In the genomic region with DNA sequence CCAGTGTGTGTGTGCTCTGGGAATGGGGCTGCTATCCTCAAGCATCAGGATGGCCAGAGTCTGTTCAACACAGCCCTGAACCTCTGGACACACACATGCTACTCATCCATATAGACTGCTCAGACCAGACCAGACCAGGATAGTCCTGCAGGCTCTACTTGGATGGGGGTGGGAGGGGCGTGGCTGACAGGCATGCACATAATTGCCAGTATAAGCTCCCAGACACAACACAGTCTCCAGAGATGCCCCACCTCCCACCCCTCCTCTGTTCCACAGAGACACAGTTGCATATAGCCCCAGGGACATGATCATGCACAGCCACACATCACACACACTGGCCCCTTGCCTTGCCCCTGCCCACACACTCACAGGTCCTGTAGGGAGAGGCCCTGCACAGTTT, we compare ENCODE assay signal across 25 mouse cellular contexts. TPM values are rescaled to one million over a fixed set of nuclear protein-coding genes. Genes with fewer than 3 reads are reported as not detected.
DNase-seq lines count a peak whose midpoint lies in the region; ATAC-seq and TF ChIP-seq lines count a peak whose summit lies in the region.
"Had no signal": no experiment of that assay in that cellular context is flagged by ENCODE, and none has a peak within 500 bp of the region (broad histone marks: within the 10 kb centered on the region; RNA-seq: fewer than 3 reads in every experiment).

No protein-coding gene starts in this region.

- H3K9me3 ChIP-seq in hindbrain, embryonic 11.5 days (ENCODE audit: control insufficient read depth, low read length): no peaks in the 10 kb centered on the region
- no peaks in the 10 kb centered on the region for H3K9me3 ChIP-seq in hindbrain, embryonic 14.5 days (ENCODE audit: control insufficient read depth, low read length)
- H3K9me3 ChIP-seq in liver, embryonic 12.5 days (replicated peaks): no peaks in the 10 kb centered on the region
- H3K9me3 ChIP-seq in intestine, postnatal 0 days (ENCODE audit: control insufficient read depth): no peaks in the 10 kb centered on the region
- H3K9me3 ChIP-seq: embryonic facial prominence, embryonic 13.5 days; forebrain, embryonic 10.5 days; limb, embryonic 15.5 days; lung, embryonic 15.5 days had no signal

- 48% methylated on average over 1 of the region's 1 CpGs for WGBS in hindbrain, embryonic 11.5 days
- 42% methylated on average over 1 of the region's 1 CpGs for WGBS in hindbrain, embryonic 14.5 days
- 40% methylated on average over 1 of the region's 1 CpGs for WGBS in liver, embryonic 12.5 days (ENCODE audit: insufficient replicate concordance)
- WGBS in intestine, postnatal 0 days: 50% methylated on average over 1 of the region's 1 CpGs

- H3K27ac ChIP-seq in hindbrain, embryonic 11.5 days (ENCODE audit: low read depth, low read length): 0 out of 2 replicates have a peak overlapping the region, but pooled peaks have one; percentile 14
- H3K27ac ChIP-seq in hindbrain, embryonic 14.5 days: no peak overlapping the region
- no peak overlapping the region for H3K27ac ChIP-seq in liver, embryonic 12.5 days
- no peak overlapping the region for H3K27ac ChIP-seq in intestine, postnatal 0 days (ENCODE audit: low read depth, low read length)
- H3K27ac ChIP-seq: embryonic facial prominence, embryonic 13.5 days; forebrain, embryonic 10.5 days; left cerebral cortex, adult 2 months; limb, embryonic 15.5 days; lung, embryonic 15.5 days; macrophage had no signal

- no peaks in the 10 kb centered on the region for H3K36me3 ChIP-seq in hindbrain, embryonic 11.5 days (ENCODE audit: control insufficient read depth, insufficient read depth, low read length)
- H3K36me3 ChIP-seq in hindbrain, embryonic 14.5 days (replicated peaks; ENCODE audit: control insufficient read depth, insufficient read depth): no peaks in the 10 kb centered on the region
- H3K36me3 ChIP-seq in liver, embryonic 12.5 days: no peaks in the 10 kb centered on the region
- no peaks in the 10 kb centered on the region for H3K36me3 ChIP-seq in intestine, postnatal 0 days (ENCODE audit: control insufficient read depth, insufficient read depth)
- H3K36me3 ChIP-seq: embryonic facial prominence, embryonic 13.5 days; forebrain, embryonic 10.5 days; limb, embryonic 15.5 days; lung, embryonic 15.5 days had no signal

- ATAC-seq in hindbrain, embryonic 11.5 days (ENCODE audit: low FRiP score): peak; percentile 60
- no peak for ATAC-seq in hindbrain, embryonic 14.5 days (ENCODE audit: low FRiP score)
- ATAC-seq in liver, embryonic 12.5 days: 0 out of 2 replicates have a peak, but pooled peaks have one; percentile 31
- no peak for ATAC-seq in intestine, postnatal 0 days

- DNase-seq in hindbrain, embryonic 11.5 days (ENCODE audit: low spot score): no peak
- DNase-seq in hindbrain, embryonic 14.5 days (ENCODE audit: low spot score): no peak
- no peak for DNase-seq in liver
- peak; percentile 61 for DNase-seq in MN1 (ENCODE audit: low spot score)
- no peak for DNase-seq in adrenal gland, postnatal 25 days
- DNase-seq in left cerebral cortex, postnatal 4 days: no peak
- DNase-seq: adrenal gland, postnatal 14 days; cerebellum, adult 2 months; gastrocnemius, postnatal 10 days; heart, adult 18-20 months; kidney, postnatal 10 days; right cerebral cortex, postnatal 4 days; thymus, adult 18-20 months had no signal

- H3K9ac ChIP-seq in hindbrain, embryonic 11.5 days (ENCODE audit: low read depth, low read length): no peak overlapping the region
- no peak overlapping the region for H3K9ac ChIP-seq in hindbrain, embryonic 14.5 days
- H3K9ac ChIP-seq in liver, embryonic 12.5 days: no peak overlapping the region
- 0 out of 2 replicates have a peak overlapping the region, but pooled peaks have one; percentile 26 for H3K9ac ChIP-seq in intestine, postnatal 0 days (ENCODE audit: low read depth, low read length)
- H3K9ac ChIP-seq: embryonic facial prominence, embryonic 13.5 days; limb, embryonic 15.5 days; lung, embryonic 15.5 days had no signal

- H3K4me1 ChIP-seq in hindbrain, embryonic 11.5 days (replicated peaks; ENCODE audit: control insufficient read depth, insufficient read depth, low read length): peaks cover 9% of the 10 kb centered on the region; the same call in 1 of the 2 replicates
- H3K4me1 ChIP-seq in hindbrain, embryonic 14.5 days (replicated peaks; ENCODE audit: control insufficient read depth, insufficient read depth, low read length): no peaks in the 10 kb centered on the region
- 0 out of 2 replicates have a peak, but pooled peaks cover 6% of the 10 kb centered on the region for H3K4me1 ChIP-seq in liver, embryonic 12.5 days
- H3K4me1 ChIP-seq in intestine, postnatal 0 days (replicated peaks; ENCODE audit: control insufficient read depth, insufficient read depth, low read length): no peaks in the 10 kb centered on the region

- H3K4me3 ChIP-seq in hindbrain, embryonic 11.5 days (ENCODE audit: low read depth, low read length): no peak overlapping the region
- H3K4me3 ChIP-seq in hindbrain, embryonic 14.5 days (replicated peaks; ENCODE audit: low read length): no peak overlapping the region
- H3K4me3 ChIP-seq in liver, embryonic 12.5 days: no peak overlapping the region
- H3K4me3 ChIP-seq in intestine, postnatal 0 days (ENCODE audit: low read depth, low read length): no peak overlapping the region
- H3K4me3 ChIP-seq: embryonic facial prominence, embryonic 13.5 days; forebrain, embryonic 10.5 days; left cerebral cortex, adult 2 months; limb, embryonic 15.5 days; lung, embryonic 15.5 days had no signal

- intact Hi-C loops in left cerebral cortex, postnatal 4 days (cut with DNase I): no loop called here

- no peak overlapping the region for H3K4me2 ChIP-seq in hindbrain, embryonic 11.5 days (replicated peaks; ENCODE audit: low read depth, low read length)
- no peak overlapping the region for H3K4me2 ChIP-seq in hindbrain, embryonic 14.5 days (replicated peaks)
- H3K4me2 ChIP-seq in liver, embryonic 12.5 days: no peak overlapping the region
- H3K4me2 ChIP-seq in intestine, postnatal 0 days (replicated peaks; ENCODE audit: low read depth): no peak overlapping the region
- H3K4me2 ChIP-seq: embryonic facial prominence, embryonic 13.5 days; limb, embryonic 15.5 days; lung, embryonic 15.5 days had no signal

- TF ChIP-seq CTCF in intestine, postnatal 0 days (IDR thresholded peaks at IDR 0.05; ENCODE audit: low read depth): no peak

- H3K27me3 ChIP-seq in hindbrain, embryonic 11.5 days (ENCODE audit: control insufficient read depth, insufficient read depth, low read length): peaks cover 24% of the 10 kb centered on the region
- H3K27me3 ChIP-seq in hindbrain, embryonic 14.5 days (ENCODE audit: control insufficient read depth, insufficient read depth, low read length): peaks cover 39% of the 10 kb centered on the region
- peaks cover 67% of the 10 kb centered on the region for H3K27me3 ChIP-seq in liver, embryonic 12.5 days (replicated peaks)
- peaks cover 22% of the 10 kb centered on the region for H3K27me3 ChIP-seq in intestine, postnatal 0 days (replicated peaks; ENCODE audit: control insufficient read depth, insufficient read depth, low read length)

RNA-seq across cellular contexts. Expression of a gene that starts 5.7 kb away (rescaled TPM):
- 6.7 and 8.5 TPM in 2 replicates for polyA plus RNA-seq in hindbrain, embryonic 11.5 days (2014; fragmentation: Nextera tagmentation; extraction: Ambion mirVana)
- 1.7 and 4.3 TPM in 2 replicates for polyA plus RNA-seq in hindbrain, embryonic 14.5 days (2014; fragmentation: Nextera tagmentation; extraction: Ambion mirVana)
- polyA plus RNA-seq in liver, embryonic 12.5 days (2016; fragmentation: Nextera tagmentation; extraction: Ambion mirVana): 0.31 and 0.59 TPM in 2 replicates
- 0.16 and 0.18 TPM in 2 replicates for polyA plus RNA-seq in intestine, postnatal 0 days (2015; fragmentation: Nextera tagmentation; extraction: Ambion mirVana)
- total RNA-seq in adrenal gland, postnatal 25 days (2021): 0.95 and 3.7 TPM in 2 replicates
- under 1 TPM; 0.38 to 0.93 TPM for total RNA-seq in left cerebral cortex, postnatal 4 days (2021)
- total RNA-seq: neutrophil, adult 5-6 weeks had no signal
- polyA plus RNA-seq: macrophage had no signal

RNA-seq across cellular contexts. Expression of a gene that starts 7.5 kb away (rescaled TPM):
- 0.36 and 0.83 TPM in 2 replicates for polyA plus RNA-seq in hindbrain, embryonic 11.5 days (2014; fragmentation: Nextera tagmentation; extraction: Ambion mirVana)
- polyA plus RNA-seq in hindbrain, embryonic 14.5 days (2014; fragmentation: Nextera tagmentation; extraction: Ambion mirVana): 0.52 and 1.3 TPM in 2 replicates
- 0.05 TPM in 1 of 2 replicates, not detected in the other for polyA plus RNA-seq in liver, embryonic 12.5 days (2016; fragmentation: Nextera tagmentation; extraction: Ambion mirVana)
- polyA plus RNA-seq in intestine, postnatal 0 days (2015; fragmentation: Nextera tagmentation; extraction: Ambion mirVana): 0.05 TPM in 2 replicates
- total RNA-seq in adrenal gland, postnatal 25 days (2021): 0.81 and 1.0 TPM in 2 replicates
- total RNA-seq in left cerebral cortex, postnatal 4 days (2021): 1 to 10 TPM in 1 of 2 experiments, under 1 TPM in 1; 0.70 to 1.9 TPM
- total RNA-seq: neutrophil, adult 5-6 weeks had no signal
- polyA plus RNA-seq: heart, embryonic 16.5 days; macrophage had no signal

RNA-seq across cellular contexts. Expression of a gene that starts 34.9 kb away (rescaled TPM):
- 8.6 and 10.1 TPM in 2 replicates for polyA plus RNA-seq in hindbrain, embryonic 11.5 days (2014; fragmentation: Nextera tagmentation; extraction: Ambion mirVana)
- polyA plus RNA-seq in hindbrain, embryonic 14.5 days (2014; fragmentation: Nextera tagmentation; extraction: Ambion mirVana): 9.9 and 10.2 TPM in 2 replicates
- 9.4 and 10.2 TPM in 2 replicates for polyA plus RNA-seq in liver, embryonic 12.5 days (2016; fragmentation: Nextera tagmentation; extraction: Ambion mirVana)
- polyA plus RNA-seq in intestine, postnatal 0 days (2015; fragmentation: Nextera tagmentation; extraction: Ambion mirVana): 7.7 and 10.1 TPM in 2 replicates
- total RNA-seq in adrenal gland, postnatal 25 days (2021): 20.7 and 23.0 TPM in 2 replicates
- total RNA-seq in left cerebral cortex, postnatal 4 days (2021): 10 to 100 TPM in 1 of 2 experiments, 1 to 10 TPM in 1; 8.0 to 11.5 TPM

RNA-seq across cellular contexts. Expression of a gene that starts 40.8 kb away (rescaled TPM):
- 0.40 and 0.83 TPM in 2 replicates for polyA plus RNA-seq in hindbrain, embryonic 11.5 days (2014; fragmentation: Nextera tagmentation; extraction: Ambion mirVana)
- 0.54 and 0.89 TPM in 2 replicates for polyA plus RNA-seq in hindbrain, embryonic 14.5 days (2014; fragmentation: Nextera tagmentation; extraction: Ambion mirVana)
- polyA plus RNA-seq in liver, embryonic 12.5 days (2016; fragmentation: Nextera tagmentation; extraction: Ambion mirVana): 0.13 and 0.29 TPM in 2 replicates
- 0.23 and 0.34 TPM in 2 replicates for polyA plus RNA-seq in intestine, postnatal 0 days (2015; fragmentation: Nextera tagmentation; extraction: Ambion mirVana)
- 0.94 TPM in 1 of 2 replicates, not detected in the other for total RNA-seq in adrenal gland, postnatal 25 days (2021)
- total RNA-seq in left cerebral cortex, postnatal 4 days (2021): 1 to 10 TPM in 1 of 2 experiments, under 1 TPM in 1; 0.46 to 1.4 TPM

RNA-seq across cellular contexts. Expression of a gene that starts 57.3 kb away (rescaled TPM):
- not detected in 2 replicates for polyA plus RNA-seq in hindbrain, embryonic 11.5 days (2014; fragmentation: Nextera tagmentation; extraction: Ambion mirVana)
- polyA plus RNA-seq in hindbrain, embryonic 14.5 days (2014; fragmentation: Nextera tagmentation; extraction: Ambion mirVana): not detected in 2 replicates
- 0.04 and 0.11 TPM in 2 replicates for polyA plus RNA-seq in liver, embryonic 12.5 days (2016; fragmentation: Nextera tagmentation; extraction: Ambion mirVana)
- 0.17 and 0.47 TPM in 2 replicates for polyA plus RNA-seq in intestine, postnatal 0 days (2015; fragmentation: Nextera tagmentation; extraction: Ambion mirVana)
- total RNA-seq in adrenal gland, postnatal 25 days (2021): 0.15 TPM in 1 of 2 replicates, not detected in the other
- not detected for total RNA-seq in left cerebral cortex, postnatal 4 days (2021)
- total RNA-seq: layer of hippocampus, adult 8-10 months; left cerebral cortex, adult 2 months; midbrain, postnatal 0 days had no signal
- polyA plus RNA-seq: embryonic facial prominence, embryonic 13.5 days; macrophage; midbrain, postnatal 0 days had no signal

Comparison
In these comparisons a context has a peak if more than half of its experiments do, and no peak if none do; other contexts are left out.
1. ATAC-seq: peak in hindbrain, embryonic 11.5 days (single experiment) and liver, embryonic 12.5 days (single experiment); none in hindbrain, embryonic 14.5 days (single experiment) and intestine, postnatal 0 days (single experiment).